Mouse (Mus musculus) hindbrain, postnatal 0 days (tissue): ENCODE results near the gene Tmem141. TPM values are rescaled to one million over a fixed set of nuclear protein-coding genes. Genes with fewer than 3 reads are reported as not detected.

Experiments used
- ATAC-seq: fragments of 200-750 bp; cut with Nextera tagmentation; 2 replicates; pipeline ENCODE4 v1.8.0; 2017; ENCODE audit warnings: mild to moderate bottlenecking, moderate TSS enrichment, moderate library complexity
- DNase-seq: peaks from one replicate; pipeline ENCODE4 v3.0.0-alpha.2; 2015; ENCODE audit warnings: low spot score
- H3K27ac ChIP-seq: fragments of 300-500 bp; sonication (generic); 2 replicates; pipeline ENCODE4 v1.5.1; 2014; ENCODE audit warnings: mild to moderate bottlenecking
- H3K27me3 ChIP-seq: fragments of 300-500 bp; sonication (generic); 2 replicates; pipeline ENCODE4 v1.6.1; 2014; ENCODE audit warnings: low read length, mixed read lengths; ENCODE audit not compliant: insufficient read depth
- H3K36me3 ChIP-seq: fragments of 300-500 bp; sonication (generic); 2 replicates; pipeline ENCODE4 v1.6.1; 2014; ENCODE audit warnings: low read length, mixed read lengths; ENCODE audit not compliant: insufficient read depth
- H3K4me1 ChIP-seq: fragments of 300-500 bp; sonication (generic); 2 replicates; pipeline ENCODE4 v1.6.1; 2014; ENCODE audit warnings: antibody characterized with exemption, low read length, mixed read lengths; ENCODE audit not compliant: insufficient read depth
- H3K4me2 ChIP-seq: fragments of 300-500 bp; sonication (generic); 2 replicates; pipeline ENCODE4 v1.6.1; 2014; ENCODE audit warnings: low read depth, mild to moderate bottlenecking, low read length, moderate library complexity, mixed read lengths
- H3K4me3 ChIP-seq: fragments of 300-500 bp; sonication (generic); 2 replicates; pipeline ENCODE4 v1.5.1; 2014; ENCODE audit warnings: low read length
- H3K9ac ChIP-seq: fragments of 300-500 bp; sonication (generic); replicated peaks from 2 replicates; pipeline ENCODE4 v1.6.1; 2014; ENCODE audit warnings: mild to moderate bottlenecking, low read length, moderate library complexity, mixed read lengths
- H3K9me3 ChIP-seq: fragments of 300-500 bp; sonication (generic); 2 replicates; pipeline ENCODE4 v1.6.1; 2016; ENCODE audit warnings: low read length, mixed read lengths
- CTCF ChIP-seq: IDR thresholded peaks from 2 replicates; pipeline ENCODE4 v1.5.1; 2016; ENCODE audit warnings: antibody characterized with exemption, control low read depth, low read depth
- WGBS: fragments of 180-500 bp; shearing (Covaris S2); extraction: QIAGEN DNeasy Blood & Tissue Kit; methylation state at CpG from one replicate; pipeline ENCODE4 v1.1.7; 2014; 5-methylcytosine and 5-hydroxymethylcytosine counted together
- polyA plus RNA-seq: library from polyadenylated mRNA; unstranded; fragments of >200 nt; fragmentation: Nextera tagmentation; extraction: Ambion mirVana; gene quantifications from 2 replicates; pipeline ENCODE4 v1.2.1, GENCODE M21; 2015
- total RNA-seq: library from RNA; depleted of rRNA; stranded (reverse); fragments of >200 nt; gene quantifications from 2 replicates; pipeline ENCODE4 v1.2.3, GENCODE M21; 2014; rRNA removed

Gene Tmem141
- total RNA-seq (48.0 and 59.8 TPM in 2 replicates), polyA plus RNA-seq (52.0 and 56.9 TPM in 2 replicates)

DNA sequence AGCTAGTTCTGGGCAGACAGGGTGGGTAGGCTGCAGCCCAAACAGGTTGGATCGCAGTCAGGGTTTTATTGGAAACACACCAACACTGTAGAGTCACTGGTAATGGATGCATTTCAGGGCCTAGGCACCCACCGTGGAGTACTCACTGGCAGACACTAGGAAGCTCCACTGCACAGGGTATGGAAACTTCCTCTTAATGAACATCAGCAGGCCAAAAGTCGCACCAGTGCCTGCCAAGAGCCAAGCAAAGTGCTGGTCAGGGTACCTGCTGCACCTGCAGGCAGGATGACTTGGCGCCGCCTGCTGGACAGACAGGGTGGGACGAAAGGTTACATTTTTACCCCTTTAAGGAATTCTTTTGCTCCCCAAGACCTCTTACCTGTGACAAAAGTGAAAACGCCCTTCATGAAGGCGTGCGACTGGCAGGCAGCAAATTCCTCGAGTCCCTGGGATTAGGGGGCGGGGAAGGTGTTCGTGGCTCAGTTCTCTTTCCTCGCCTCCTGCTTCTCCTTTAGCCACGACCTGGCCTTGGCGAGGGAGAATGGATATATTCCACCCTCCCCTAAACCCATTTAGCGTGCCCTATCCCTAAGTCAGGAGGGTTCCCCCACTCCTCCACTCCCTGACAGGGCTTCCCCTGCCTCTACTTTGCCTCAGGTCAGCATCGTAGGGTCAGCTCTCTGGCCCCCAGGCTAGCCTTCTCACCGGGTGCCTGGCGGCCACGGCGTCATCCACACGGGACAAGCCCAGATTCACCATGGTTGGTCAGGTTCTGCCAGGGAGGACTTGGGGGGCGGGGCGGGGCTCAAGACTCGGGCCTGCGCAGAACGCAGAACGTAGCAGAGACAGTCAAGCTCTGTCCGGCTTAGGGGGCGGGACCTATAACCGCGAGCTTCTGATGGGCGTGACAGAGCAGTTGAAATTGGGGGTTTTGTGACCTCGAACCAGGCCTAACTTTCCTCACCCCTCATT is at the start of gene Tmem141:
Gene Tmem141, minus strand, starts transcription at position 777 of the 972 bp plus-strand sequence.
- Histone ChIP-seq H3K4me1 (0 out of 2 replicates have a peak, but pooled peaks cover 7% of the 10 kb centered on the region), H3K27me3 (0 out of 2 replicates have a peak, but pooled peaks cover 3% of the 10 kb centered on the region), H3K36me3 (no peaks in the 10 kb centered on the region), H3K9me3 (no peaks in the 10 kb centered on the region), H3K4me2 (peak within 1 kb of the TSS; percentile 85), H3K9ac (peak within 1 kb of the TSS; percentile 66), H3K27ac (peak within 1 kb of the TSS; percentile 68), H3K4me3 (peak within 1 kb of the TSS; percentile 51)
- WGBS: 5% methylated on average over 34 of the region's 34 CpGs
- peak; percentile 74 for TF ChIP-seq CTCF
- DNase-seq (peak; percentile 90), ATAC-seq (peak; percentile 96)

DNA sequence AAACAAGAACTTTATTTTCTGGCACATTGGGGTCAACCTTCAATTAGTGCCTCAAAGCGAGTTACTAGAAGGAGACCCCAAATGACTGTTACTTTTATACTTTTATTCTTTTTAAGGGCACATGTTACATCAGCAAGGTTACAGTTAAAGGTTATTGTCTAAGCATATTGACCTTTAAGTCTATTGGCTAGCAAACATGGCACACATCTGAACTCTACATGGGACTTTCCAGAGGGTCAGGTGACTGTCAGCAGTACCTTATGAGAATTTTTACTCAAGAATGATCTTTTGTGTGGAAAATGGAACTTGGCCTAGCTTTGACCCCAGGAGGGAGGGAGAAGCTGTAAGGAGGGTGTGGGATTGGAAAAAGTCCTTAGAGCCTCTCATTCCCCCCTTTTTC is 44.7 kb upstream of the Tmem141 start:
- Histone ChIP-seq H3K36me3 (no peaks in the 10 kb centered on the region), H3K4me2 (no peak overlapping the region), H3K27me3 (no peaks in the 10 kb centered on the region), H3K9ac (no peak overlapping the region), H3K4me3 (no peak overlapping the region), H3K9me3 (no peaks in the 10 kb centered on the region), H3K4me1 (no peaks in the 10 kb centered on the region), H3K27ac (no peak overlapping the region)
- no peak for DNase-seq
- TF ChIP-seq CTCF: no peak
- ATAC-seq: no peak
- 69% methylated on average over 1 of the region's 1 CpGs for WGBS

DNA sequence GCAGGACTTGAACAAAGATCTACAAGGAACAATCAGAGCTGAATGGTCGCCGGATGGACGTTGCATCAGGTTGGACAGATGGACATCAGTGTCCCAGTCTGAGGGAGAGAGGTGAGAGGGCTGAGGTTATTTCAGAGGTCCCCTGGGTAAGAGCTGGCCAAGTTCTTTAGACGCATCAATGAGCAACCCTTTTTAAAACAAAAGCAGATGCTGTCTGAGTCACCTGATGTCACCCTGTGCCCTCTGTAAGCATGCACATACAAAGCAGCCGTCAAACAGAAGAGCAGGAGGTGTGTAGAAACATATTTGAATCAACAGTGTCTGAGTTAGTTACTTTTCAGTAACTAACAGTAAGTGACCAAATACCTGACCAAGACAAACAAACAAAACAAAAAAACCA is 42.3 kb upstream of the Tmem141 start:
- no peaks in the 10 kb centered on the region for H3K27me3 ChIP-seq
- H3K36me3 ChIP-seq: no peaks in the 10 kb centered on the region
- H3K27ac ChIP-seq: no peak overlapping the region
- ATAC-seq: no peak
- no peak overlapping the region for H3K9ac ChIP-seq
- no peak for TF ChIP-seq CTCF
- no peak overlapping the region for H3K4me2 ChIP-seq
- WGBS: 79% methylated on average over 5 of the region's 5 CpGs
- no peak overlapping the region for H3K4me3 ChIP-seq
- no peaks in the 10 kb centered on the region for H3K4me1 ChIP-seq
- no peaks in the 10 kb centered on the region for H3K9me3 ChIP-seq
- no peak for DNase-seq

DNA sequence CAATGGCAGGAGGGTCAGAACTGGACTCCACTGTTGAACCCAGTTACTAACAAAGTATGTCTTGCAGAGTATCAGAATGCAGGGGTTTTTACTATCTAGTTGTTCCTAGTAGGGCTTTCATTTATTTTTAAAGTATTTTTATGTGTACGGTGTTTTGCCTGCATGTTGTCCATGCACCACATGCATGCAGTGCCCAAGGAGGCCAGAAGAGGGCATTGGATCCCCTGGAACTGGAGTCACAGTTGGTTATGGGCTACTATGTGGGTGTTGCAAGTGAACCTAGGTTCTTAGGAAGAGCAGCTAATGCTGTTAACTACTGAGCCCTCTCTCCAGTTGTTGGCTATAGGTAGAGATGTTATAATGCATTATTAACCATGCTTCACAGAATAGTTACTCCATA is 41.7 kb upstream of the Tmem141 start:
- no peaks in the 10 kb centered on the region for H3K4me1 ChIP-seq
- DNase-seq: peak; percentile 54
- TF ChIP-seq CTCF: peak; percentile 77
- ATAC-seq: no peak
- H3K9ac ChIP-seq: no peak overlapping the region
- no peaks in the 10 kb centered on the region for H3K9me3 ChIP-seq
- no peak overlapping the region for H3K27ac ChIP-seq
- no peak overlapping the region for H3K4me3 ChIP-seq
- WGBS: 64% methylated on average over 1 of the region's 1 CpGs
- H3K27me3 ChIP-seq: no peaks in the 10 kb centered on the region
- H3K36me3 ChIP-seq: no peaks in the 10 kb centered on the region
- no peak overlapping the region for H3K4me2 ChIP-seq

DNA sequence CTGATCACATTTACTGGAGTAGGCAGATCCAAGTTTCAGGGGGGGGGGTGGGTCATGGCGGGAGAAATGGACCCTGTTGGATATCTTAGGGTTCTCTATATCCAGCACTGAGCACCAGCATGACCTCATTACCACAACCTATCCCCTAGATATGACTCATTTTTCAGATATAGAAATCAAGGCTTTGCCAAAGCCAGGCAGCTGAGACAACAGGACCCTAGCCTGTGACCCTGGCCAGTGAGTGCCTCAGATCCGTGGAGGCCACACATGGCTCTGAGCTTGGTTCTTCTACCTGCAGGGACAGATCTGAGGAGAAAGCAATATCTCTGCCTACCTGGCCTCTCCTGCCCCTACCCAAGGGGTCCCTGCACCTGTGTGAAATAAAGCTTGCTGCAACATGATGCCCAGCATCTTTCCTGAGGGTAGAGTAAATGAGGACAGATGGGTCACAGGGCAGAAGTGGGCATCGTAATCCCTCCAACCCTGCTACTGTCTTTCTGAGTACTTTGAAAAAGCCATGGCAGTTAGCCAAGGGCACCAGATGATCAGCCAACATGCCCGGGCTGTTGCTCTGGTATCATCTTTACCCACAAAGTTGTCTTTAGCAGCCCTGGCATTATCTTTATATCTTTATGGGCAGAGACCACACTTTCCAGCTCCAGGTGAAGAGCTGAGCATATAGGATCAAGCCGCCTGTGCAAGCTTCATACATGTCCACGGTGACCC is 39.6 kb upstream of the Tmem141 start:
- H3K27ac ChIP-seq: no peak overlapping the region
- H3K4me1 ChIP-seq: no peaks in the 10 kb centered on the region
- H3K27me3 ChIP-seq: no peaks in the 10 kb centered on the region
- no peak overlapping the region for H3K4me3 ChIP-seq
- no peak for TF ChIP-seq CTCF
- no peaks in the 10 kb centered on the region for H3K36me3 ChIP-seq
- no peak for ATAC-seq
- H3K9me3 ChIP-seq: no peaks in the 10 kb centered on the region
- peak; percentile 25 for DNase-seq
- H3K9ac ChIP-seq: no peak overlapping the region
- no peak overlapping the region for H3K4me2 ChIP-seq
- 67% methylated on average over 6 of the region's 6 CpGs for WGBS

DNA sequence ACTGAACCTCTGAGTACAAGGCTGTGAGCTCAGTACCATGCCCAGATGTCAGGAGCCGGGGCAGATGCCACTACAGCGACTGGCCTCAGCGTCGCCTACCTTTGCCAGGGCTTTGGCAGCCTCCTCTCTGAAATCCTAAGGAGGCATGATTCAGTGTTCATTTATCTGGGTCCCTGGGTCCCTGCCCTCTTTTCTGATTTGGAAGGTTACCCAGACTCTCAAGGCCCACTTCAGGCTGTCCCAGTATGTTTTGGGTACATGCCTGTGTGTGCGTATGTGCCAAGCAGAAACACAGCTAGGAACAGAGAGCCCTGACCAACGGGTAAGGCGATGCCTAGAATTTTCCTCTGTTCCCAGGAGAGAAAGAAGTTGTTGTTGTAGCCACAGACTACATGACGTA is 38.5 kb upstream of the Tmem141 start:
- Histone ChIP-seq H3K4me3 (no peak overlapping the region), H3K36me3 (no peaks in the 10 kb centered on the region), H3K4me1 (no peaks in the 10 kb centered on the region), H3K4me2 (no peak overlapping the region), H3K9ac (no peak overlapping the region), H3K9me3 (no peaks in the 10 kb centered on the region), H3K27ac (no peak overlapping the region), H3K27me3 (no peaks in the 10 kb centered on the region)
- 85% methylated on average over 8 of the region's 8 CpGs for WGBS
- DNase-seq (no peak), ATAC-seq (no peak)
- TF ChIP-seq CTCF: no peak
